Mouse (Mus musculus): ENCODE data around the gene Fam149a. TPM values are rescaled to one million over a fixed set of nuclear protein-coding genes. Genes with fewer than 3 reads are reported as not detected.
"Not testable (repeated sequence)": the region's sequence is repeated elsewhere in the genome, so short reads cannot be mapped to it uniquely, and the experiment has no call there.

Fam149a gene
- polyA plus RNA-seq, 1 experiment from 2014 or later: 15.7 TPM

- Histone ChIP-seq H3K4me2 (ENCODE audit: low read length) (no peak overlapping the region), H3K27ac (ENCODE audit: low read depth, low read length) (no peak overlapping the region), H3K27me3 (replicated peaks; ENCODE audit: control insufficient read depth, insufficient read depth, low read length) (no peaks in the 10 kb centered on the region), H3K9me3 (ENCODE audit: control insufficient read depth, low read length) (no peaks in the 10 kb centered on the region), H3K4me1 (ENCODE audit: control insufficient read depth, insufficient read depth, low read depth, low read length) (no peaks in the 10 kb centered on the region), H3K36me3 (ENCODE audit: control insufficient read depth, insufficient read depth, low read length) (no peaks in the 10 kb centered on the region), H3K4me3 (ENCODE audit: low read length) (no peak overlapping the region), H3K9ac (ENCODE audit: low read depth, low read length) (no peak overlapping the region)
- no peak for ATAC-seq
- WGBS: 92% methylated on average over 12 of the region's 12 CpGs
Observed at GRCm38 (mm10) chr8:45341630-45342628, 40.2 kb downstream of the Fam149a start.

- H3K27ac ChIP-seq (ENCODE audit: low read depth, low read length): no peak overlapping the region
- no peaks in the 10 kb centered on the region for H3K27me3 ChIP-seq (replicated peaks; ENCODE audit: control insufficient read depth, insufficient read depth, low read length)
- H3K9me3 ChIP-seq (ENCODE audit: control insufficient read depth, low read length): no peaks in the 10 kb centered on the region
- 3% methylated on average over 8 of the region's 8 CpGs for whole genome bisulfite sequencing
- peak; percentile 63 for ATAC-seq
- H3K4me1 ChIP-seq (ENCODE audit: control insufficient read depth, insufficient read depth, low read depth, low read length): peaks cover 9% of the 10 kb centered on the region
- peak overlapping the region; percentile 56 for H3K4me3 ChIP-seq (ENCODE audit: low read length)
- H3K4me2 ChIP-seq (ENCODE audit: low read length): peak overlapping the region; percentile 93
- H3K36me3 ChIP-seq (ENCODE audit: control insufficient read depth, insufficient read depth, low read length): no peaks in the 10 kb centered on the region
- 0 out of 2 replicates have a peak overlapping the region, but pooled peaks have one; percentile 2 for H3K9ac ChIP-seq (ENCODE audit: low read depth, low read length)
Observed at GRCm38 (mm10) chr8:45333493-45333892, 48.6 kb downstream of the Fam149a start.

GRCm38 (mm10) chr8:45332685-45333409 is 49.2 kb downstream of the Fam149a start, which contains the start of gene Cyp4v3:
Gene Cyp4v3 (minus strand): TSS chr8:45333216.
- Histone ChIP-seq H3K4me3 (ENCODE audit: low read length) (peak within 1 kb of the TSS; percentile 56), H3K36me3 (ENCODE audit: control insufficient read depth, insufficient read depth, low read length) (no peaks in the 10 kb centered on the region)
- ATAC-seq: peak; percentile 85

GRCm38 (mm10) chr8:45330856-45331255 is 51.2 kb downstream of the Fam149a start:
- Histone ChIP-seq H3K9ac (ENCODE audit: low read depth, low read length) (no peak overlapping the region), H3K9me3 (ENCODE audit: control insufficient read depth, low read length) (no peaks in the 10 kb centered on the region), H3K27ac (ENCODE audit: low read depth, low read length) (no peak overlapping the region), H3K4me2 (ENCODE audit: low read length) (no peak overlapping the region), H3K27me3 (replicated peaks; ENCODE audit: control insufficient read depth, insufficient read depth, low read length) (no peaks in the 10 kb centered on the region), H3K4me3 (ENCODE audit: low read length) (no peak overlapping the region), H3K36me3 (ENCODE audit: control insufficient read depth, insufficient read depth, low read length) (no peaks in the 10 kb centered on the region), H3K4me1 (ENCODE audit: control insufficient read depth, insufficient read depth, low read depth, low read length) (peaks cover 9% of the 10 kb centered on the region)
- ATAC-seq: no peak
- 80% methylated on average over 3 of the region's 3 CpGs for WGBS

More at GRCm38 (mm10) chr8:45332685-45333409, 49.2 kb downstream of the Fam149a start, which contains the start of gene Cyp4v3:
- under 1% methylated on average over 44 of the region's 44 CpGs for WGBS
- peak within 1 kb of the TSS; percentile 93 for H3K4me2 ChIP-seq (ENCODE audit: low read length)
- H3K9ac ChIP-seq (ENCODE audit: low read depth, low read length): peak within 1 kb of the TSS; percentile 59
- H3K27me3 ChIP-seq (replicated peaks; ENCODE audit: control insufficient read depth, insufficient read depth, low read length): no peaks in the 10 kb centered on the region
- H3K27ac ChIP-seq (ENCODE audit: low read depth, low read length): no peak within 1 kb of the TSS
- H3K9me3 ChIP-seq (ENCODE audit: control insufficient read depth, low read length): no peaks in the 10 kb centered on the region
- peaks cover 9% of the 10 kb centered on the region for H3K4me1 ChIP-seq (ENCODE audit: control insufficient read depth, insufficient read depth, low read depth, low read length)

- 97% methylated on average over 6 of the region's 6 CpGs for WGBS
Observed at GRCm38 (mm10) chr8:45329206-45329980, 52.7 kb downstream of the Fam149a start.

GRCm38 (mm10) chr8:45327076-45327475 is 55.0 kb downstream of the Fam149a start:
- not testable (repeated sequence) for H3K36me3 ChIP-seq (ENCODE audit: control insufficient read depth, insufficient read depth, low read length); H3K4me3 ChIP-seq (ENCODE audit: low read length); ATAC-seq; H3K9me3 ChIP-seq (ENCODE audit: control insufficient read depth, low read length); H3K27me3 ChIP-seq (replicated peaks; ENCODE audit: control insufficient read depth, insufficient read depth, low read length); H3K9ac ChIP-seq (ENCODE audit: low read depth, low read length); H3K4me1 ChIP-seq (ENCODE audit: control insufficient read depth, insufficient read depth, low read depth, low read length); H3K4me2 ChIP-seq (ENCODE audit: low read length); H3K27ac ChIP-seq (ENCODE audit: low read depth, low read length)

More at GRCm38 (mm10) chr8:45329206-45329980, 52.7 kb downstream of the Fam149a start:
- ATAC-seq: no peak
- H3K27ac ChIP-seq (ENCODE audit: low read depth, low read length): no peak overlapping the region
- no peaks in the 10 kb centered on the region for H3K36me3 ChIP-seq (ENCODE audit: control insufficient read depth, insufficient read depth, low read length)
- no peaks in the 10 kb centered on the region for H3K9me3 ChIP-seq (ENCODE audit: control insufficient read depth, low read length)
- no peak overlapping the region for H3K4me2 ChIP-seq (ENCODE audit: low read length)
- H3K27me3 ChIP-seq (replicated peaks; ENCODE audit: control insufficient read depth, insufficient read depth, low read length): no peaks in the 10 kb centered on the region
- H3K4me3 ChIP-seq (ENCODE audit: low read length): no peak overlapping the region
- H3K9ac ChIP-seq (ENCODE audit: low read depth, low read length): no peak overlapping the region
- H3K4me1 ChIP-seq (ENCODE audit: control insufficient read depth, insufficient read depth, low read depth, low read length): peaks cover 9% of the 10 kb centered on the region

- 90% methylated on average over 4 of the region's 4 CpGs for WGBS
- no peaks in the 10 kb centered on the region for H3K4me1 ChIP-seq (ENCODE audit: control insufficient read depth, insufficient read depth, low read depth, low read length)
- no peak overlapping the region for H3K27ac ChIP-seq (ENCODE audit: low read depth, low read length)
- no peaks in the 10 kb centered on the region for H3K9me3 ChIP-seq (ENCODE audit: control insufficient read depth, low read length)
- no peak for ATAC-seq
- H3K27me3 ChIP-seq (replicated peaks; ENCODE audit: control insufficient read depth, insufficient read depth, low read length): no peaks in the 10 kb centered on the region
- H3K9ac ChIP-seq (ENCODE audit: low read depth, low read length): no peak overlapping the region
- no peak overlapping the region for H3K4me3 ChIP-seq (ENCODE audit: low read length)
- no peak overlapping the region for H3K4me2 ChIP-seq (ENCODE audit: low read length)
- H3K36me3 ChIP-seq (ENCODE audit: control insufficient read depth, insufficient read depth, low read length): no peaks in the 10 kb centered on the region
Observed at GRCm38 (mm10) chr8:45324151-45324550, 57.9 kb downstream of the Fam149a start.

- H3K4me1 ChIP-seq (ENCODE audit: control insufficient read depth, insufficient read depth, low read depth, low read length): no peaks in the 10 kb centered on the region
- no peaks in the 10 kb centered on the region for H3K9me3 ChIP-seq (ENCODE audit: control insufficient read depth, low read length)
- H3K36me3 ChIP-seq (ENCODE audit: control insufficient read depth, insufficient read depth, low read length): no peaks in the 10 kb centered on the region
- no peak overlapping the region for H3K9ac ChIP-seq (ENCODE audit: low read depth, low read length)
- WGBS: 86% methylated on average over 2 of the region's 2 CpGs
- no peak overlapping the region for H3K4me2 ChIP-seq (ENCODE audit: low read length)
- no peak for ATAC-seq
- H3K27me3 ChIP-seq (replicated peaks; ENCODE audit: control insufficient read depth, insufficient read depth, low read length): no peaks in the 10 kb centered on the region
- no peak overlapping the region for H3K4me3 ChIP-seq (ENCODE audit: low read length)
- H3K27ac ChIP-seq (ENCODE audit: low read depth, low read length): no peak overlapping the region
Observed at GRCm38 (mm10) chr8:45321365-45321764, 60.7 kb downstream of the Fam149a start.
